Mouse (Mus musculus): ENCODE measurements at regions not wholly inside any gene's neighbourhood (a gene's known extent, or its start where the extent isn't known, plus 50 kb on each side); places are given as distances from the start of the nearest gene placed in this dataset.

DNA sequence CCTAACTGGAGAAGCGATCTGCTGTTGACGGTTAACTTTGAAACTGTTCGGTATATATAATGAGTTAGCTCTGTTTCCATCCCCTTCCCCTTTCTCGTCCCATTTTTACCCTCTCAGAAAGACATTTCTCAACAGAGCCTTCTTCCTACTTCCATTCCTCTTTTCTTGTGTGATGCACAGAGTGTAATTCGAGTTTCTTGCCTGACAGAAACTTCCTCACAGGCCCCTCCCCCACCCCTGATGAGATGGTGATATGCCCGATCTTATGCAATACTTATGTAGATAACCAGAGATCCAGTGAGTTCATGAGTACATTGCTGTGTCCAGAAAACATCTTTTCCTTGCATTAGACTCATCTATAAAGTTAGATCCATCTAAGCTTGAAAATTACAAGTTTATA lies 114.2 kb downstream of the Avpr1a start:
- no peaks in the 10 kb centered on the region for H3K9me3 ChIP-seq
- H3K4me1 ChIP-seq: no peaks in the 10 kb centered on the region
- TF ChIP-seq GATA1 (IDR thresholded peaks at IDR 0.05; ENCODE audit: borderline replicate concordance, low read length) (no peak), FLI1 (IDR thresholded peaks at IDR 0.05; ENCODE audit: low read length) (no peak)
- no peaks in the 10 kb centered on the region for H3K36me3 ChIP-seq (replicated peaks; ENCODE audit: low read length)
- H3K27me3 ChIP-seq (replicated peaks): no peaks in the 10 kb centered on the region
- H3K4me3 ChIP-seq (replicated peaks): no peak overlapping the region

DNA sequence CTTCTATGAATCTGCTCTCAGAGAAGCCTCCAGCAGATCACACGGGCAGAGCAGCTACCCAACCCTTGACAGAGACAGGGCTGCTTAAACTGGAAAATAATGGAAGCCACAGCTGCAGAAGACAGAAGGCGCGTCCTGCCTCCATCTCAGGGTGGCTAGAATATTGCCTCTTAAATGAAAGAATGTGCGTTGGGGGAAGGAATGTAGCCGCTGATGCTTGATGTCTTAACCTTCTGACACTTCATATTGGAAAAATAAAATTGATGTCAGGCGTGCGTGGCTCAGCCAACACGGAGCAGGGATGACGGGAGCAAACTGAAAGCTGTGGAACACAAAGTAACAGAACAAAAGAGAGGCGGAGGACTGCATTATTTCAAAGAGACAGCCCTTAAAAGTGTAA lies 114.6 kb upstream of the Ppm1h start:
- Histone ChIP-seq H3K9me3 (no peaks in the 10 kb centered on the region), H3K4me1 (no peaks in the 10 kb centered on the region), H3K27me3 (replicated peaks) (no peaks in the 10 kb centered on the region), H3K36me3 (replicated peaks; ENCODE audit: low read length) (no peaks in the 10 kb centered on the region), H3K4me3 (replicated peaks) (no peak overlapping the region)
- TF ChIP-seq FLI1 (IDR thresholded peaks at IDR 0.05; ENCODE audit: low read length) (no peak), GATA1 (IDR thresholded peaks at IDR 0.05; ENCODE audit: borderline replicate concordance, low read length) (no peak)

DNA sequence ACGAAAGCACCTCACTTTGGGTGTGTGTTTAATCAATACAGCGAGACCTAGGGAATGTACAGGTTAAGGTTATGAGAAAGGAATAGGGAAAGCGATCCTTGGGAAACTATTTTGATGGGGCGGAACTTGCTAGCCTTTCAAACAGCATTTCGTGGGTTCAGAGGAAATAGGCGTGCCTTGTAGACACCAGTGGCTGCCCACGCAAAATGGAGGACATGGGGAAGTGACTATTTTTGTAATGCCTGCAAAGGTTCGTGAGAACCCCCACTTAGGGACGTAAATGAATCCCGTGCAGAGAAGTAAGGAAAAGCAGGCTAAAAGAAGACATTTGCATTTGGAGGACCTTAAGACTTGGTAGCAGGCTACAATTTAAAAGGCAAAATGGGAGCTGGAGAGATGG lies 114.1 kb upstream of the Ppm1h start:
- no peaks in the 10 kb centered on the region for H3K27me3 ChIP-seq (replicated peaks)

DNA sequence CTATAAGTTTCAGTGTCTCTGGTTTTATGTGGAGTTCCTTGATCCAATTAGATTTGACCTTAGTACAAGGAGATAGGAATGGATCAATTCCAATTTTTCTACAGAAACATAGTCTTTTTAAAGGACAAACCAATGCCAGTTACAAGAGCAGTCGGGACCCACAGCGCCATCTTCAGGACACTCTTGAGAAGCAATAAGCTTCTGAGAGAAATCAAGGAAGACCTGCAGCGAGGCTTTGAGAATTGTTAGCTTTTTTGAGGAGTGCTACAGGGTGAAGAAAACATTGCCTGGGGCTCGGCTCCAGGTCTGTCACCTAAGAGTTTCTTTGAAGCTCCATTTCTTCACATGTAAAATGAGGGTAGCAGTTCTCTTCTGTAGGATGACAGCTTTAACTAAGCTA lies 112.0 kb upstream of the Ppm1h start:
- Histone ChIP-seq H3K36me3 (replicated peaks; ENCODE audit: low read length) (no peaks in the 10 kb centered on the region), H3K27me3 (replicated peaks) (no peaks in the 10 kb centered on the region), H3K4me3 (replicated peaks) (no peak overlapping the region), H3K9me3 (no peaks in the 10 kb centered on the region), H3K4me1 (no peaks in the 10 kb centered on the region)
- TF ChIP-seq GATA1 (IDR thresholded peaks at IDR 0.05; ENCODE audit: borderline replicate concordance, low read length) (no peak), FLI1 (IDR thresholded peaks at IDR 0.05; ENCODE audit: low read length) (no peak)

More for the DNA sequence above, 114.1 kb upstream of the Ppm1h start:
- no peaks in the 10 kb centered on the region for H3K4me1 ChIP-seq
- TF ChIP-seq FLI1 (IDR thresholded peaks at IDR 0.05; ENCODE audit: low read length) (no peak), GATA1 (IDR thresholded peaks at IDR 0.05; ENCODE audit: borderline replicate concordance, low read length) (no peak)
- H3K4me3 ChIP-seq (replicated peaks): no peak overlapping the region
- no peaks in the 10 kb centered on the region for H3K36me3 ChIP-seq (replicated peaks; ENCODE audit: low read length)
- no peaks in the 10 kb centered on the region for H3K9me3 ChIP-seq

DNA sequence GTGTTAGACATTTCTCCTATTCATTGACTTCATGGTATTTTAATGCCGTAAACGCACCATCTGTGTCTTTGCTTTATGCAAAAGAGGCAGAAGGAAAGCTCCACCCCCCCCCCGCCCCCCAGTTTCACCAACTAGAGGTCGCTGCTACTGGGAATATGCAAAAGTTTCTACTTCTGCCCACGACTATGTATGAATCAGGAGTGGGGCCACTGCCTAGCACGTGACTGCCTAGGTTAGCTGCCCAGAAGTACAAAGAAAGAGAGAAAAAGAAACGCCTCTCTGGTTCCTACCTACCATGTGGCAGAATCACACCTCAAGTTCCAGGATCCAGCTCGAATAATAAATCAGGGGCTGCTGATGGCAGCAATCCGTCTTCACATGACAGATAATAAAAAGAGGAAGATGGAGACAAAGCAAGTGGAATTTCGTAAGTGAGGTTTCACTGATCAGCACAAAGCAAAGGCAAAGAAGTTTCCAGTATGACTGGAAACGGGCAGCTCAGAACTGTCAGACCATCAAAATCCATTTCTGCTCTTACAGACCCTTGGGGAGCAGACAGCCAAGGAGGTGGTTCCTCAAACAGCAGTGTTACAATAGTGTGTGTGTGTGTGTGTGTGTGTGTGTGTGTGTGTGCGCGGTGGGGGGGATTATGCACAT lies 108.9 kb upstream of the Ppm1h start:
- no peaks in the 10 kb centered on the region for H3K4me1 ChIP-seq
- no peaks in the 10 kb centered on the region for H3K27me3 ChIP-seq (replicated peaks)
- TF ChIP-seq FLI1 (IDR thresholded peaks at IDR 0.05; ENCODE audit: low read length) (no peak), GATA1 (IDR thresholded peaks at IDR 0.05; ENCODE audit: borderline replicate concordance, low read length) (no peak)
- H3K4me3 ChIP-seq (replicated peaks): no peak overlapping the region
- H3K36me3 ChIP-seq (replicated peaks; ENCODE audit: low read length): no peaks in the 10 kb centered on the region
- no peaks in the 10 kb centered on the region for H3K9me3 ChIP-seq

DNA sequence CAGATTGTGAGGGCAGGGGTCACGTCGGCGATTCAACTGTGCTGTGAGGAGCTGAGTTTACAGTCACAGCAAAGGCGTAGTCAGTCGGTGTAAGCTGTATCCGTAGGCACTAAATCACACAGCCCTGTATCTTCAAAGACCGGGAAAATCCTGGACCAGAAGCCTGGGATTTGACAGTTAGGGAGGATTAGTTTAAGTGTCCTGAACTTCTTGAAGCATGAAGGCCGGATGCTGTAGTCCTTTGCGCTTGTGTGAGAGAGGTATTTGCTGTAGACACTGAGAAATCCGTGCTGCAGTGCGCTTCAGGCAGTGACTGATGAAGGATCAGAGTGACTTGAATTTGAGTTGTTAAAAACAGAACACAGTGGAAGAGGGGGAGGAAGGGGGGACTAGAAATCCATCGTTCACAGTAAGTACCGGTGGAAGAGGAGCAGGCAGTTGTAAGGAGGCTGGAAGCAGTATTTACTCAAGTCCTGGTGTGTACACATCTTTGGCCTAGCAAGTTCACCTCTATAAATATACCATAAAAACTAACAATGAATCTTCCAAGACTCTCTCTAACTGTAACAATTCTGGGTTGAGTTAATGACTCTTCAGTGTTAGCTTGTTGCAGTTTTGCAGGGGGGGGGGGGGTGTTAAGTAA lies 107.5 kb upstream of the Ppm1h start:
- H3K4me1 ChIP-seq: no peaks in the 10 kb centered on the region
- no peaks in the 10 kb centered on the region for H3K9me3 ChIP-seq
- no peak for TF ChIP-seq FLI1 (IDR thresholded peaks at IDR 0.05; ENCODE audit: low read length)
- TF ChIP-seq GATA1 (IDR thresholded peaks at IDR 0.05; ENCODE audit: borderline replicate concordance, low read length): no peak
- H3K36me3 ChIP-seq (replicated peaks; ENCODE audit: low read length): no peaks in the 10 kb centered on the region
- H3K27me3 ChIP-seq (replicated peaks): no peaks in the 10 kb centered on the region
- no peak overlapping the region for H3K4me3 ChIP-seq (replicated peaks)

GRCm38 (mm10) chr10:122576171-122577063 lies 102.1 kb upstream of the Ppm1h start:
- Histone ChIP-seq H3K4me3 (replicated peaks) (no peak overlapping the region), H3K36me3 (replicated peaks; ENCODE audit: low read length) (no peaks in the 10 kb centered on the region), H3K9me3 (peaks cover 7% of the 10 kb centered on the region; the same call in 1 of the 2 replicates), H3K4me1 (no peaks in the 10 kb centered on the region), H3K27me3 (replicated peaks) (no peaks in the 10 kb centered on the region)
- TF ChIP-seq FLI1 (IDR thresholded peaks at IDR 0.05; ENCODE audit: low read length): no peak

DNA sequence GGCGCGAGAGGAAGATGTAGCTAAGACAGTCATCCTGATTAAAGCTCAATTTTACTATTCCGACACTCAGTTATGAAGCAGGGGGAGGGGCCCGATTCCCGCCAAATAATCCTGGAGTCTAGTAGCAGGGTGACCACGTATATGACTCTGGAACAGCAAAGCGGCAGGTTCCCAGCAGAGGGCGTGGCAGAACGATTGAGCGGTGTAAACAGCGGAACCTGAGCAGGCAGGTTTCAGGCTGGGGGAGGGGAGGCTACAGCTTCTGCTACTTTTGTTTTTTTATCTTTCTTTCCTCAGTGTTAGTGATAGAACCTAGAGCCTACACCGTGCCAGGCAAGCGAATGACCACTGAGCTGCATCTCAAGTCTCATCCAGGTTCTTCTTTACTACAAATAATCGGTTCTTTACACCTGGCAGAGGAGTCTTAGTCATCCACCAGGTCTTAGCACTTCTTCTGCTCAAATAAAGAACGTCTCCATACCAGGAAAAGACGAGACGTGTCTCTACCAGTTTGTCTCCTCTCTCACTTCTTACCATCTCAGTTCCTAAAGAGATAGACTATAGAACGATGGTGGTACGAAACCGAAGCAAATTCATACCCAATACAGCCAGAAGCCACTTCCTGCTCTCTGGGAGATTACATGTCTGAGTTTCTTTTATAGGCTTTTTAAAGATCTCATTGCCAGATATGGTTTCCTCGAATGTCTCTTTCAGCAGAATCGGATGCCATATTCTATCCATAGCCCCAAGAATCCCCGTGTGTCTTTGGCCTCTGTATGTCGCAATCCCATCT lies 100.2 kb upstream of the Ppm1h start:
- H3K27me3 ChIP-seq (replicated peaks): no peaks in the 10 kb centered on the region
- no peak overlapping the region for H3K4me3 ChIP-seq (replicated peaks)
- H3K36me3 ChIP-seq (replicated peaks; ENCODE audit: low read length): no peaks in the 10 kb centered on the region
- peaks cover 10% of the 10 kb centered on the region; the same call in 1 of the 2 replicates for H3K9me3 ChIP-seq
- no peaks in the 10 kb centered on the region for H3K4me1 ChIP-seq
- TF ChIP-seq GATA1 (IDR thresholded peaks at IDR 0.05; ENCODE audit: borderline replicate concordance, low read length) (no peak), FLI1 (IDR thresholded peaks at IDR 0.05; ENCODE audit: low read length) (no peak)

DNA sequence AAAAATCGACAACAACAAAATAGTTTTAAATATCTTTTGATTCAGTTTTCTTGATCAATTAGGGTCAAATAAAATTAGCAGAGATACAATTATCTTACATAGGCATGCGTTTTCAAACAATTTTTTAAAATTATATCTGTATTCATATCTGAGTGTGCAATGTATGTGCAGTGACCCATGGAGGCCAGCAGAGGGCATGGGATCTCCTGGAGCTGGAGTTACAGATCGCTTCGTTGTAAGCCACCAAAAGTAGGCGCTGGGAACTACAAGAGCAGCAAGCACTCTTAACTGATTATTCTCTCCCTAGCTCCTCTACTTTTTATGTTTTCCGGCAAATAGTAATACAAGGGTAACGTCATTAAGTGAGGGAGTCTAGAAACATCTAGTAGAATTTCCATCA lies 97.5 kb upstream of the Ppm1h start:
- Histone ChIP-seq H3K4me3 (replicated peaks) (no peak overlapping the region), H3K9me3 (peaks cover 10% of the 10 kb centered on the region; the same call in 1 of the 2 replicates), H3K27me3 (replicated peaks) (no peaks in the 10 kb centered on the region), H3K36me3 (replicated peaks; ENCODE audit: low read length) (no peaks in the 10 kb centered on the region), H3K4me1 (no peaks in the 10 kb centered on the region)
- TF ChIP-seq FLI1 (IDR thresholded peaks at IDR 0.05; ENCODE audit: low read length) (no peak), GATA1 (IDR thresholded peaks at IDR 0.05; ENCODE audit: borderline replicate concordance, low read length) (no peak)
